Comparison of ENCODE assay signal across 24 mouse cellular contexts in genomic region chr17:32377137-32377536, GRCm38 (mm10). TPM values are rescaled to one million over a fixed set of nuclear protein-coding genes. Genes with fewer than 3 reads are reported as not detected.
DNase-seq lines count a peak whose midpoint lies in the region; ATAC-seq and TF ChIP-seq lines count a peak whose summit lies in the region.
"Had no signal": no experiment of that assay in that cellular context is flagged by ENCODE, and none has a peak within 500 bp of the region (broad histone marks: within the 10 kb centered on the region; RNA-seq: fewer than 3 reads in every experiment).

No protein-coding gene starts in this region.

- intact Hi-C loops in heart, adult 2 months (cut with DNase I), result no loop called here

- H3K9me3 ChIP-seq in ES-Bruce4 (replicated peaks; ENCODE audit: control insufficient read depth, insufficient read depth, low read length, poor library complexity, severe bottlenecking), result no peaks in the 10 kb centered on the region
- H3K9me3 ChIP-seq in liver, embryonic 14.5 days (ENCODE audit: control insufficient read depth, low read length), result no peaks in the 10 kb centered on the region
- H3K9me3 ChIP-seq: embryonic facial prominence, embryonic 10.5 days; neural tube, embryonic 13.5 days had no signal

- DNase-seq in heart, adult 2 months, result no peak
- DNase-seq in heart, adult 18-20 months, result no peak
- no peak for DNase-seq in liver, embryonic 14.5 days (ENCODE audit: low read depth in 3 of 3, low spot score in 3 of 3)
- no peak for DNase-seq in thymus, postnatal 4 days
- DNase-seq in right cerebral cortex, postnatal 4 days, result no peak
- DNase-seq: cerebellum, postnatal 36 days; forebrain, postnatal 0 days; heart, postnatal 14 days; kidney, adult 11 months; layer of hippocampus, postnatal 36 days; left cerebral cortex, postnatal 4 days; lung, adult 18-20 months; lung, postnatal 36 days; right cerebral cortex, postnatal 14 days had no signal

- TF ChIP-seq POLR2A in heart, adult 2 months (IDR thresholded peaks at IDR 0.05; ENCODE audit: insufficient read depth, low read depth, low read length), result no peak
- TF ChIP-seq POLR2A in ES-Bruce4 (IDR thresholded peaks at IDR 0.05; ENCODE audit: insufficient read depth, low read length), result no peak

- peak; percentile 88 for ATAC-seq in erythroid progenitor cell, adult 5-6 weeks (replicated peaks; ENCODE audit: low FRiP score, poor library complexity, severe bottlenecking)
- peak; percentile 68 for ATAC-seq in liver, embryonic 14.5 days (ENCODE audit: insufficient read depth)
- ATAC-seq: forebrain, postnatal 0 days had no signal

- peak overlapping the region; percentile 11; the same call in 1 of the 2 replicates for H3K4me2 ChIP-seq in liver, embryonic 14.5 days (ENCODE audit: low read depth)
- H3K4me2 ChIP-seq: hindbrain, embryonic 14.5 days; midbrain, embryonic 11.5 days; neural tube, embryonic 13.5 days had no signal

- 55% methylated on average over 9 of the region's 9 CpGs for WGBS in heart, adult 2 months
- 57% methylated on average over 9 of the region's 9 CpGs for WGBS in liver, embryonic 14.5 days (ENCODE audit: insufficient replicate concordance)

- no peaks in the 10 kb centered on the region for H3K27me3 ChIP-seq in heart, adult 2 months (ENCODE audit: control insufficient read depth, insufficient read depth, low read length)
- no peaks in the 10 kb centered on the region for H3K27me3 ChIP-seq in ES-Bruce4 (ENCODE audit: control insufficient read depth, insufficient read depth, low read length, poor library complexity, severe bottlenecking)
- H3K27me3 ChIP-seq in liver, embryonic 14.5 days (ENCODE audit: control insufficient read depth, insufficient read depth, low read length), result no peaks in the 10 kb centered on the region
- H3K27me3 ChIP-seq: neural tube, embryonic 13.5 days had no signal

- no peak overlapping the region for H3K9ac ChIP-seq in heart, adult 2 months (ENCODE audit: low read depth, low read length)
- H3K9ac ChIP-seq in ES-Bruce4 (ENCODE audit: low read depth, poor library complexity, severe bottlenecking), result peak overlapping the region; percentile 58
- no peak overlapping the region for H3K9ac ChIP-seq in liver, embryonic 14.5 days (replicated peaks)
- H3K9ac ChIP-seq: forebrain, postnatal 0 days; hindbrain, embryonic 14.5 days; neural tube, embryonic 13.5 days had no signal

- no peaks in the 10 kb centered on the region for H3K79me2 ChIP-seq in heart, adult 2 months (replicated peaks; ENCODE audit: control insufficient read depth, insufficient read depth, low read length)

- no peak for TF ChIP-seq CTCF in heart, adult 2 months (IDR thresholded peaks at IDR 0.05)
- TF ChIP-seq CTCF in ES-Bruce4 (IDR thresholded peaks at IDR 0.05; ENCODE audit: low read depth, low read length), result no peak
- TF ChIP-seq CTCF in liver, embryonic 14.5 days (IDR thresholded peaks at IDR 0.05; ENCODE audit: low read depth), result no peak

- no peaks in the 10 kb centered on the region for H3K36me3 ChIP-seq in heart, adult 2 months (ENCODE audit: control insufficient read depth, insufficient read depth, low read length)
- H3K36me3 ChIP-seq in ES-Bruce4 (ENCODE audit: control insufficient read depth, insufficient read depth, low read length, poor library complexity, severe bottlenecking), result peaks cover 7% of the 10 kb centered on the region
- no peaks in the 10 kb centered on the region; the same call in none of the 2 replicates for H3K36me3 ChIP-seq in liver, embryonic 14.5 days (replicated peaks; ENCODE audit: control insufficient read depth, insufficient read depth, low read depth)

- H3K27ac ChIP-seq in heart, adult 2 months, result no peak overlapping the region
- H3K27ac ChIP-seq in ES-Bruce4 (ENCODE audit: insufficient read depth, low read length), result peak overlapping the region; percentile 97
- H3K27ac ChIP-seq in liver, embryonic 14.5 days, result no peak overlapping the region
- H3K27ac ChIP-seq: embryonic facial prominence, embryonic 10.5 days; hindbrain, embryonic 14.5 days; neural tube, embryonic 13.5 days had no signal

- TF ChIP-seq EP300 in heart, adult 2 months (IDR thresholded peaks at IDR 0.05; ENCODE audit: insufficient read depth, low read depth, low read length), result 0 out of 2 replicates have a peak, but pooled peaks have one; percentile 23
- TF ChIP-seq EP300 in ES-Bruce4 (IDR thresholded peaks at IDR 0.05; ENCODE audit: insufficient read depth, low read depth, low read length), result 0 out of 2 replicates have a peak, but pooled peaks have one; percentile 16
- TF ChIP-seq EP300 in liver, embryonic 14.5 days (IDR thresholded peaks at IDR 0.05; ENCODE audit: low read depth), result no peak

- no peak overlapping the region for H3K4me3 ChIP-seq in heart, adult 2 months
- H3K4me3 ChIP-seq in ES-Bruce4 (ENCODE audit: low read depth, low read length), result no peak overlapping the region
- no peak overlapping the region for H3K4me3 ChIP-seq in liver, embryonic 14.5 days (ENCODE audit: insufficient read depth in 1 of 2, low read depth in 2 of 2, low read length in 2 of 2)
- H3K4me3 ChIP-seq: embryonic facial prominence, embryonic 10.5 days; erythroblast, embryonic 14.5 days; neural tube, embryonic 13.5 days had no signal

- peaks cover 2% of the 10 kb centered on the region; the same call in 1 of the 2 replicates for H3K4me1 ChIP-seq in heart, adult 2 months (ENCODE audit: control insufficient read depth, insufficient read depth, low read length)
- H3K4me1 ChIP-seq in ES-Bruce4 (ENCODE audit: control insufficient read depth, insufficient read depth, low read length), result peaks cover 2% of the 10 kb centered on the region
- H3K4me1 ChIP-seq in liver, embryonic 14.5 days (replicated peaks; ENCODE audit: control insufficient read depth in 2 of 2, insufficient read depth in 2 of 2, low read length in 1 of 2), result peaks cover 11 to 12% of the 10 kb centered on the region in 2 experiments
- H3K4me1 ChIP-seq: neural tube, embryonic 13.5 days had no signal

RNA-seq across cellular contexts. Expression of gene Wiz, which starts 12.1 kb away (rescaled TPM):
- total RNA-seq in heart, adult 2 months (2021), result 10 to 100 TPM; 16.0 to 16.6 TPM
- 17.2 and 17.4 TPM in 2 replicates for polyA plus RNA-seq in heart, adult 2 months (2012; rRNA removed)
- 10 to 100 TPM; 15.0 to 19.0 TPM for total RNA-seq in heart, adult 18-20 months (2021)
- polyA plus RNA-seq in ES-Bruce4 (2011; ENCODE audit: insufficient read depth, insufficient read length, low read depth, missing spikeins), result 56.3 and 69.9 TPM in 2 replicates
- 14.1 and 19.7 TPM in 2 replicates for total RNA-seq in erythroid progenitor cell, adult 5-6 weeks (2015; ENCODE audit: low replicate concordance)
- 3.3 and 5.6 TPM in 2 replicates for total RNA-seq in erythroid progenitor cell, adult 5-6 weeks (2017; ENCODE audit: low replicate concordance)
- polyA plus RNA-seq in liver, embryonic 14.5 days (2012; rRNA removed), result 9.8 and 10.7 TPM in 2 replicates
- polyA plus RNA-seq in liver, embryonic 14.5 days (2014; fragmentation: Nextera tagmentation; extraction: Ambion mirVana), result 5.5 and 7.8 TPM in 2 replicates

RNA-seq across cellular contexts. Expression of gene Rasal3, which starts 26.2 kb away (rescaled TPM):
- total RNA-seq in heart, adult 2 months (2021), result under 1 TPM; 0.70 to 0.98 TPM
- polyA plus RNA-seq in heart, adult 2 months (2012; rRNA removed), result 1.1 and 4.2 TPM in 2 replicates
- 1 to 10 TPM in 1 of 2 experiments, under 1 TPM in 1; 0.97 to 4.4 TPM for total RNA-seq in heart, adult 18-20 months (2021)
- 0.20 and 0.96 TPM in 2 replicates for polyA plus RNA-seq in ES-Bruce4 (2011; ENCODE audit: insufficient read depth, insufficient read length, low read depth, missing spikeins)
- 12.6 and 16.3 TPM in 2 replicates for total RNA-seq in erythroid progenitor cell, adult 5-6 weeks (2015; ENCODE audit: low replicate concordance)
- 5.3 and 17.5 TPM in 2 replicates for total RNA-seq in erythroid progenitor cell, adult 5-6 weeks (2017; ENCODE audit: low replicate concordance)
- polyA plus RNA-seq in liver, embryonic 14.5 days (2012; rRNA removed), result 2.0 and 2.1 TPM in 2 replicates
- 2.2 and 2.3 TPM in 2 replicates for polyA plus RNA-seq in liver, embryonic 14.5 days (2014; fragmentation: Nextera tagmentation; extraction: Ambion mirVana)

RNA-seq across cellular contexts. Expression of gene Akap8l, which starts 26.7 kb away (rescaled TPM):
- total RNA-seq in heart, adult 2 months (2021), result 10 to 100 TPM; 50.3 to 51.2 TPM
- polyA plus RNA-seq in heart, adult 2 months (2012; rRNA removed), result 55.1 and 67.3 TPM in 2 replicates
- total RNA-seq in heart, adult 18-20 months (2021), result 10 to 100 TPM; 39.1 to 44.6 TPM
- polyA plus RNA-seq in ES-Bruce4 (2011; ENCODE audit: insufficient read depth, insufficient read length, low read depth, missing spikeins), result 67.7 and 78.8 TPM in 2 replicates
- 45.8 and 108 TPM in 2 replicates for total RNA-seq in erythroid progenitor cell, adult 5-6 weeks (2015; ENCODE audit: low replicate concordance)
- total RNA-seq in erythroid progenitor cell, adult 5-6 weeks (2017; ENCODE audit: low replicate concordance), result 150 and 167 TPM in 2 replicates
- polyA plus RNA-seq in liver, embryonic 14.5 days (2012; rRNA removed), result 24.1 and 35.4 TPM in 2 replicates
- polyA plus RNA-seq in liver, embryonic 14.5 days (2014; fragmentation: Nextera tagmentation; extraction: Ambion mirVana), result 18.9 and 23.5 TPM in 2 replicates

RNA-seq across cellular contexts. Expression of gene Pglyrp2, which starts 46.8 kb away (rescaled TPM):
- total RNA-seq in heart, adult 2 months (2021), result under 1 TPM in 1 of 2 experiments, not detected in 1; 0.09 TPM
- 0.35 and 0.86 TPM in 2 replicates for polyA plus RNA-seq in heart, adult 2 months (2012; rRNA removed)
- 1 to 10 TPM in 1 of 2 experiments, not detected in 1; 1.1 TPM for total RNA-seq in heart, adult 18-20 months (2021)
- not detected in 2 replicates for polyA plus RNA-seq in ES-Bruce4 (2011; ENCODE audit: insufficient read depth, insufficient read length, low read depth, missing spikeins)
- 1.1 and 3.4 TPM in 2 replicates for total RNA-seq in erythroid progenitor cell, adult 5-6 weeks (2015; ENCODE audit: low replicate concordance)
- total RNA-seq in erythroid progenitor cell, adult 5-6 weeks (2017; ENCODE audit: low replicate concordance), result 1.2 and 2.1 TPM in 2 replicates
- polyA plus RNA-seq in liver, embryonic 14.5 days (2012; rRNA removed), result 5.7 and 8.3 TPM in 2 replicates
- 3.6 and 4.0 TPM in 2 replicates for polyA plus RNA-seq in liver, embryonic 14.5 days (2014; fragmentation: Nextera tagmentation; extraction: Ambion mirVana)
- total RNA-seq: ES-E14; forebrain, postnatal 0 days; gastrocnemius, adult 18-20 months; heart, adult 8-10 months; layer of hippocampus, postnatal 36 days; left cerebral cortex, postnatal 4 days had no signal
- polyA plus RNA-seq: embryonic facial prominence, embryonic 10.5 days; forebrain, postnatal 0 days; hindbrain, embryonic 14.5 days; midbrain, embryonic 11.5 days; neural tube, embryonic 13.5 days had no signal

RNA-seq across cellular contexts. Expression of gene Akap8, which starts 56.1 kb away (rescaled TPM):
- total RNA-seq in heart, adult 2 months (2021), result 10 to 100 TPM; 38.9 to 40.7 TPM
- polyA plus RNA-seq in heart, adult 2 months (2012; rRNA removed), result 32.2 and 40.4 TPM in 2 replicates
- total RNA-seq in heart, adult 18-20 months (2021), result 10 to 100 TPM; 40.2 to 44.3 TPM
- polyA plus RNA-seq in ES-Bruce4 (2011; ENCODE audit: insufficient read depth, insufficient read length, low read depth, missing spikeins), result 135 and 154 TPM in 2 replicates
- 26.8 and 33.5 TPM in 2 replicates for total RNA-seq in erythroid progenitor cell, adult 5-6 weeks (2015; ENCODE audit: low replicate concordance)
- 60.9 and 62.4 TPM in 2 replicates for total RNA-seq in erythroid progenitor cell, adult 5-6 weeks (2017; ENCODE audit: low replicate concordance)
- 19.4 and 26.8 TPM in 2 replicates for polyA plus RNA-seq in liver, embryonic 14.5 days (2012; rRNA removed)
- polyA plus RNA-seq in liver, embryonic 14.5 days (2014; fragmentation: Nextera tagmentation; extraction: Ambion mirVana), result 12.3 and 12.6 TPM in 2 replicates
